Mouse (Mus musculus) kidney, postnatal 0 days (tissue): ENCODE results near the gene Unc93b1. TPM values are rescaled to one million over a fixed set of nuclear protein-coding genes. Genes with fewer than 3 reads are reported as not detected.

Experiments used
- ATAC-seq: fragments of 200-750 bp; cut with Nextera tagmentation; replicated peaks from 2 replicates; pipeline ENCODE4 v1.8.0; 2017; ENCODE audit warnings: low read depth, moderate number of reproducible peaks, moderate TSS enrichment, moderate library complexity; ENCODE audit not compliant: low FRiP score
- DNase-seq: peaks from one replicate; pipeline ENCODE4 v3.0.0-alpha.2; 2016; ENCODE audit warnings: low spot score
- H3K27ac ChIP-seq: fragments of 300-500 bp; sonication (generic); 2 replicates; pipeline ENCODE4 v1.5.1; 2014; ENCODE audit warnings: mild to moderate bottlenecking
- H3K27me3 ChIP-seq: fragments of 300-500 bp; sonication (generic); 2 replicates; pipeline ENCODE4 v1.6.1; 2014; ENCODE audit warnings: low read length, mixed read lengths; ENCODE audit not compliant: insufficient read depth
- H3K36me3 ChIP-seq: fragments of 300-500 bp; sonication (generic); 2 replicates; pipeline ENCODE4 v1.6.1; 2014; ENCODE audit warnings: low read length, mixed read lengths; ENCODE audit not compliant: insufficient read depth
- H3K4me1 ChIP-seq: fragments of 300-500 bp; sonication (generic); replicated peaks from 2 replicates; pipeline ENCODE4 v1.6.1; 2014; ENCODE audit warnings: antibody characterized with exemption, low read length, mixed read lengths; ENCODE audit not compliant: insufficient read depth
- H3K4me2 ChIP-seq: fragments of 300-500 bp; sonication (generic); 2 replicates; pipeline ENCODE4 v1.6.1; 2014; ENCODE audit warnings: mild to moderate bottlenecking, low read length, moderate library complexity, mixed read lengths
- H3K4me3 ChIP-seq: fragments of 300-500 bp; sonication (generic); replicated peaks from 2 replicates; pipeline ENCODE4 v1.5.1; 2014; ENCODE audit warnings: low read depth, low read length
- H3K9ac ChIP-seq: fragments of 300-500 bp; sonication (generic); 2 replicates; pipeline ENCODE4 v1.6.1; 2014; ENCODE audit warnings: low read depth, low read length
- H3K9me3 ChIP-seq: fragments of 300-500 bp; sonication (generic); replicated peaks from 2 replicates; pipeline ENCODE4 v1.6.1; 2016; ENCODE audit warnings: low read length, inconsistent platforms, mixed read lengths
- CTCF ChIP-seq: IDR thresholded peaks from 2 replicates; pipeline ENCODE4 v1.5.1; 2016; ENCODE audit warnings: antibody characterized with exemption, low read depth, mild to moderate bottlenecking, moderate library complexity
- WGBS: fragments of 180-500 bp; shearing (Covaris S2); extraction: QIAGEN DNeasy Blood & Tissue Kit; methylation state at CpG from one replicate; pipeline ENCODE4 v1.1.7; 2014; 5-methylcytosine and 5-hydroxymethylcytosine counted together
- polyA plus RNA-seq: library from polyadenylated mRNA; unstranded; fragments of >200 nt; fragmentation: Nextera tagmentation; extraction: Ambion mirVana; gene quantifications from 2 replicates; pipeline ENCODE4 v1.2.1, GENCODE M21; 2015

The Unc93b1 gene
- polyA plus RNA-seq, 1 experiment from 2014 or later = 24.2 TPM

DNA sequence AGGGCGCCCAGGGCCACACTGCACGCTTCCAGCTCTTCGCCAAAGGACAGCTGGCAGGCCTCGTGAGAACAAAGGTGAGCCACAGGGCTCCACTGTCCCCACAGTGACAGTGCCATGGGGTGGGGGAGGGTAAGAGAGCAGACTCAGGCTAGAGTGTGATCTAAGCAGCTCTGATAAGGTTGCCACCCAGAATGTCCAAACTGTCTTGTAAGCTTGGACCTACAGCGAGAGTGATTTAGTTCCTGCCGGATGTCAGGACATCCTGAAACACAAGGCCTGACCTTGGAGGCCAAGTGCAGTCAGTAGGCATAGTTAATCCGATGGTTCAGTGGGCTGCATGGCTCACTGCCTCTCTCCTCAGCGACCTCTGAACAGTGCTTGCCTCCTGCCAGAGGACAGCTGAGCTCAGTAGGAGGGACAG, 50.3 kb downstream of the Unc93b1 start:
- Histone ChIP-seq H3K27me3 (no peaks in the 10 kb centered on the region), H3K9me3 (no peaks in the 10 kb centered on the region), H3K4me2 (peak overlapping the region; percentile 3; the same call in 1 of the 2 replicates), H3K9ac (no peak overlapping the region), H3K27ac (peak overlapping the region; percentile 87), H3K4me1 (peaks cover 26% of the 10 kb centered on the region), H3K36me3 (0 out of 2 replicates have a peak, but pooled peaks cover 3% of the 10 kb centered on the region), H3K4me3 (no peak overlapping the region)
- peak; percentile 84 for DNase-seq
- peak; percentile 85 for ATAC-seq
- TF ChIP-seq CTCF = no peak
- 10% methylated on average over 8 of the region's 8 CpGs for WGBS

DNA sequence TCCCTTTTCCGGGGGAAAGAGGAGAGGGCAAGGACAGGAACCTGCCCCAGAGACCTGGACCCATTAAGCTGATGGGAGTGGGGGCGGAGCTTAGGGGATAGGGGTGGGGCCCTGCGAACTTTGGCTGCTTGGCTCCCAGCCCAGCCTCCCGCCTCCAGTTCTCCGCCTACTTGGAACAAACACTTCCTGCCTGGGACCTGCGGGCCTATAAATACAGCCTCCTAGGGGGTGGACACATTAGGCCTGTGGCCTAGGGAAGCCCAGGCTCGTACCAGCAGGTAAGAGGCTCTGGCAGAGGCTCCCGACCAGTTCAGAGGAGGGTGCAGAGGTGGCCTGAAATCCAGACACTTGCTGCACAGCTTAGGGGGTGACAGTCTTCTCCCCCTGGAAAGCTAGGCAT, 51.3 kb downstream of the Unc93b1 start, which contains the start of gene Acy3:
Acy3 (plus strand) TSS at position 237 of the 400 bp plus-strand sequence.
- Histone ChIP-seq H3K27ac (peak within 1 kb of the TSS; percentile 87), H3K9ac (peak within 1 kb of the TSS; percentile 38), H3K4me2 (peak within 1 kb of the TSS; percentile 48), H3K4me3 (0 out of 2 replicates have a peak within 1 kb of the TSS, but pooled peaks have one; percentile 7), H3K9me3 (no peaks in the 10 kb centered on the region), H3K36me3 (0 out of 2 replicates have a peak, but pooled peaks cover 3% of the 10 kb centered on the region), H3K4me1 (peaks cover 26% of the 10 kb centered on the region), H3K27me3 (no peaks in the 10 kb centered on the region)
- TF ChIP-seq CTCF = no peak
- WGBS = 5% methylated on average over 8 of the region's 8 CpGs
- ATAC-seq (peak; percentile 78), DNase-seq (peak; percentile 94)

GRCm38 (mm10) chr19:3988066-3988465, 53.1 kb downstream of the Unc93b1 start:
- no peak for TF ChIP-seq CTCF
- H3K36me3 ChIP-seq = 0 out of 2 replicates have a peak, but pooled peaks cover 3% of the 10 kb centered on the region
- no peak overlapping the region for H3K4me3 ChIP-seq
- no peak overlapping the region for H3K4me2 ChIP-seq
- ATAC-seq (no peak), DNase-seq (no peak)
- no peak overlapping the region for H3K9ac ChIP-seq
- H3K27me3 ChIP-seq = no peaks in the 10 kb centered on the region
- no peak overlapping the region for H3K27ac ChIP-seq
- WGBS = 84% methylated on average over 14 of the region's 14 CpGs
- peaks cover 26% of the 10 kb centered on the region for H3K4me1 ChIP-seq
- H3K9me3 ChIP-seq = no peaks in the 10 kb centered on the region

DNA sequence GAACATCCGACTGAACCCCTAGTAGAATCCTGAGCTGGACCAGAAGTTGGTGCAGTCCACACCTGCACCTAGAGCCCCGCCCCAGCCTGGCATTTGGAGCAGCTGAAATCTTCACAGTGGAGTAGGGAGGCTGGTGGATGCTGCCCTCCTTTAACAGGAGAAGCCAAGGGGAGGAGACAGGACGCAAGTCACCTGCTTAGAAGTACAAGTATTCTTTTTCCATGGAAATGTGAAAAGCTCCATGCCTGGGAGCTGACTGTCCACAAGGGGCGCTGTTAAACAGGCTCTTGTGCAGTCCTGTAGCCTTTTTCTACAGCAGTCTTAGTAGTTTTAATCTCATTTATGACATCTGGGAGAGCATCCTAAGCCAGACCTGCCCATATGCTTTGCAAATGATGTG, 53.8 kb downstream of the Unc93b1 start:
- H3K27ac ChIP-seq = no peak overlapping the region
- no peak for DNase-seq
- H3K9ac ChIP-seq = no peak overlapping the region
- H3K4me3 ChIP-seq = no peak overlapping the region
- 96% methylated on average over 4 of the region's 4 CpGs for WGBS
- H3K36me3 ChIP-seq = 0 out of 2 replicates have a peak, but pooled peaks cover 3% of the 10 kb centered on the region
- no peaks in the 10 kb centered on the region for H3K27me3 ChIP-seq
- TF ChIP-seq CTCF = peak; percentile 45
- H3K9me3 ChIP-seq = no peaks in the 10 kb centered on the region
- H3K4me1 ChIP-seq = peaks cover 26% of the 10 kb centered on the region
- H3K4me2 ChIP-seq = no peak overlapping the region
- no peak for ATAC-seq

GRCm38 (mm10) chr19:3990804-3991203, 55.8 kb downstream of the Unc93b1 start:
- Histone ChIP-seq H3K4me2 (no peak overlapping the region), H3K4me3 (no peak overlapping the region), H3K27me3 (no peaks in the 10 kb centered on the region), H3K9ac (no peak overlapping the region), H3K36me3 (0 out of 2 replicates have a peak, but pooled peaks cover 3% of the 10 kb centered on the region), H3K27ac (no peak overlapping the region), H3K9me3 (no peaks in the 10 kb centered on the region), H3K4me1 (peaks cover 14% of the 10 kb centered on the region)
- WGBS = 24% methylated on average over 6 of the region's 6 CpGs
- DNase-seq (no peak), ATAC-seq (no peak)
- TF ChIP-seq CTCF = no peak

DNA sequence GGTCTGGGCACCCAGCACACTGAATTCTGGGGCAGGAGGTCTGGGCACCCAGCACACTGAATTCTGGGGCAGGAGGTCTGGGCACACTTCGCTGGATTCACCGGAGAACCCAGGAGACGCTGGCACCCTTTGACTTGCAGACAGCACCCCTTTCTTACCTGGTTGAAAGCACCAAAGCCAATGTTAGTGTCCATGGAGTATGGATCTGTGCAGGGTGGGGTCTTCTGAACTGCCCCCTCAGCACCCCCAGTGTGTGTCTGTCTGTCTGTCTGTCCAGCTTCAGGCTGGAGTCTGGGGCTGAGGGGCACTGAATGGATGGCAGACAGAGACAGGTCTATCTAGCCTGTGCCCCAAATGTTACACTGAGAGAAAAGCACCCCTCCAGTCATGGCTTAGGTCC, 56.6 kb downstream of the Unc93b1 start:
- ATAC-seq (no peak), DNase-seq (no peak)
- Histone ChIP-seq H3K27me3 (no peaks in the 10 kb centered on the region), H3K27ac (no peak overlapping the region), H3K36me3 (0 out of 2 replicates have a peak, but pooled peaks cover 3% of the 10 kb centered on the region), H3K4me2 (no peak overlapping the region), H3K4me3 (no peak overlapping the region), H3K4me1 (peaks cover 10% of the 10 kb centered on the region), H3K9ac (no peak overlapping the region), H3K9me3 (no peaks in the 10 kb centered on the region)
- WGBS = 89% methylated on average over 3 of the region's 3 CpGs
- TF ChIP-seq CTCF = no peak

- ATAC-seq = no peak
- 89% methylated on average over 3 of the region's 3 CpGs for WGBS
Measured at GRCm38 (mm10) chr19:3991966-3992365, 57.0 kb downstream of the Unc93b1 start.

More at GRCm38 (mm10) chr19:3991966-3992365, 57.0 kb downstream of the Unc93b1 start:
- 0 out of 2 replicates have a peak, but pooled peaks cover 3% of the 10 kb centered on the region for H3K36me3 ChIP-seq
- H3K4me3 ChIP-seq = no peak overlapping the region
- TF ChIP-seq CTCF = no peak
- DNase-seq = no peak
- H3K4me1 ChIP-seq = peaks cover 9% of the 10 kb centered on the region
- H3K27ac ChIP-seq = no peak overlapping the region
- H3K4me2 ChIP-seq = no peak overlapping the region
- H3K9me3 ChIP-seq = no peaks in the 10 kb centered on the region
- no peak overlapping the region for H3K9ac ChIP-seq
- H3K27me3 ChIP-seq = no peaks in the 10 kb centered on the region
